Mouse (Mus musculus) hindlimb bud, embryonic 11.5 days (tissue): Measurements from ENCODE around the gene Ptges3.

ENCODE experiments used
- DNase-seq: peaks from one replicate; pipeline ENCODE4 v3.0.0-alpha.2; 2012; ENCODE audit warnings: low read depth, low spot score; ENCODE audit errors: extremely low spot score

Gene Ptges3

DNA sequence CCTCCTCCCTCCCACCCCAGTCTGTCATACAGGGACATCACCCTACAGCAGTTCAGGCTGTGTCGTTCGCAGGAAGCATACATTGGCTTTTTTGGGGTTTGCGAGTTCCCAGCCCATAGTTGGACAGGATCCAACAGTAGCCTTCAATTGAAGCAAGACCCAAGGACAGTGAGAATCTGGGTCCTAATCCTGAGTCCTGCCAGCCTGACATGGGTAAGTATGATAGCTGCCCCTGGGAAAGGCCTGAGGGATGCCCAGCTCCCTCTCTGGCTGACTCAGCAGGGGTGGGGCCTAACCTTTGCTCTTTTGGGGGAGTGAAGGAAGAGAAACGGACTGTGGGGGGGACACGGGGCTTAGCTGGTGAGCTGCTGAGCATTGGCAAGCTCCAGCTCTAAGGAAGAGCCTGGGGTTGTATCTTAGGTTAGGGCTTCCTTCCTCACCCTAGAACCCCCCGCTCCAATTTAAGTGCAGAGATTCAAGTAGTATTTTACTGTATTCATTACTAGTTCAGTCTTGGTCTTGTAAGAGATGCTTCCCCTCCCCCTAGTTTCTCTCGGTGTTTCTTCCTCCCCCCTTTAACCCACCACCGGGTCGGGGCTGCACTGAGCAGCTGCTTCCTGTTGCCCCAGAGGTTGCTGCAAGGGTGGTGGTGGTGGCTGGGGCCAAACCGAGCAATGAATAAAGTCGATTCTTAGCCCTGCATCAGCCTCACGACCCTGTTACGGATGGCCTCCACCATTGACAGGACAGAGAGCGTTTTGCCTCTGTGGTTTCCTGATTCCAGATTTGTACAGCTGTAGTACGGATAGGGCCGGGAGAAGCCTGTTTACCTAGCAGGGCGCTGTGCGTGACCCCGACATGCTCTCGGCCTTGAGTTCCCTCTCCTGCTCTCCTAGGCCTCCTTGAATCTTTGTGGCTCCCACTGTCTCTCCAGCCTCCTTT, 33.1 kb downstream of the Ptges3 start, which contains the start of gene Baz2a:
Gene Baz2a (plus strand): TSS at position 14 of the 942 bp plus-strand sequence.
- no peak for DNase-seq

DNA sequence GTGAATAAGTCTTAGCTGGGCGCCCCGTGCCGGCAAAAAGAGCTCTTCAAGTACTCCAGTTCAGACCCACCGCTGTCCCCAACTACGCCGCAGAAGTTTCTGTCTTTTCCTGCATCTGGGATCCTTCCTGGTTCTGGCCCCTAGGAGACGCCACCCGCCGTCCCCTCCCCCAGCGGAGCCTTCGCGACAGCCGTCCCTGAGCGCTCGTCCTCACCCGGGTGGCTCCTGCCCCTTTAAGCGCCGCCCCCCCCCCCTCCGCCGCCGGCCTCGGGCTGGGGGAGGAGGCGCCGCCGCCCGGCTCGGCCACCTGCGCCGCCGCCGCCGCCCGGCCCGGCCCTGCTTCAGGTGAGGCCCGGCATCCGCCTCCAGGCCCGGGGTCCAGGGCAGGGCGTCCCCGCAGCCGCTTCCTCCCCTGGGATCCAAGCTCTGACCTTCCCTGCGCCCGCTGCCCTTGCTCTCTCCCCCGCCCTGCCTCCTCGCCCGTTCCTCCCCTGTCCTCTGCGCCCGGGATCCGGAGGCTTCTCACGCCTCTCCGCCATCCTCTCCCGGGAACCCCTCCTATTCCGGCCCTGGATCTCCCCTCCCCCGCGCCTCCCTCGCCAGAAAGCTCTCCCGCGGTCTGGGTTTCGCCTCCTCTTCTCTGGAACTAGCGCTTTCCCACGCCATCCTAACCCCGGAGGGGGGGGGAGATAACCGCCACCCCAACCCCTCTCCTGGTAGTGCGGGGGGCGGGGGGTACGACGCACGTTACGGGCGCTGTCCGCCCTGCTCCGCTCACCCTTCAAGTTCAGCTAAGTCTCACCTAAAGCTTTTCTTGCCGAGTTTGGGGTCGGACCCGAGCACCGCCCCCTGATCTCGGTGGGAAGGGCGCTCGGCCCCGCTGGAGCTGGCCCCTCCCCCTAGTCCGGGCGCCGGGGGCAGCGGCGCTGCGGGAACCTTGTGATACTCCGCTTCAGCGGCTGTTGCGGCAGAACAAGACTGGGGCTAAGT, 34.0 kb downstream of the Ptges3 start:
- DNase-seq, result no peak

DNA sequence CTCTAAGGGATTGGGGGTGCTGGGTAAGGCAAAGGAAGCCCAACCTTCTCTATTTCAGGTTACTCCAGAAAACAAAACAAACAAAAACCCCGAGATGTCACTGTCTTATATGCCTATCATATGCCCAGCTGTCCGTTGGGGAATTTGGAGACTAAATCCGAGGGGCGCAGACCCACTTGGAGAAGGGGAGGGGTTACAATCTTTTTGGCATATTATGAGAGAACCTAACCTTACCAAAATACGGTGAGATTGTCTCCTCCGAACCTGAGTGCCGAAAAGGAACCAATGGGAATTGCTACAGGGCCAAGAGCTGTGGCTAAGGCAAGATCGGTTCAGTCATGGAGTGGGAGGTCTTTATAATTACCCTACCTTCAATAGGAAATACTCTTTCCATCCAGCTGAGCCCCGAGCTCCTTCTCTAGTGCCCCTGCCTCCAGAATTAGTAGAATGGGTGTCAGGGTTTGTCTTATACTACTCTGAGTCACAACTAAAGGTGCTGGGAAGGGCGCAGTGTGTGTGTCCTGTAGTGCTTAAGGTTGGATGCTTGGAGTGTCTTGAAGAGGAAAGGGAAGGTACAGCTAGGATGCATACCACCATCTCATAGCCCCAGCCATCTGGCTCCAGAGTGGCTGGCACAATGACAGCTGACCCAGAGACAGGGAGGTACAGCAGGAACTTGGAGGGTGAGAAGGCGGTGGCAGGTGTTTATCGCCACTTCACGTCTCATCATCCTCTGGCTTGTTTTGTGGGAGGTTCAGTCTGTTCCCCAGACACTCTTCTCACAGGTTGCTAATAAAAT, 34.9 kb downstream of the Ptges3 start:
- DNase-seq, result no peak

DNA sequence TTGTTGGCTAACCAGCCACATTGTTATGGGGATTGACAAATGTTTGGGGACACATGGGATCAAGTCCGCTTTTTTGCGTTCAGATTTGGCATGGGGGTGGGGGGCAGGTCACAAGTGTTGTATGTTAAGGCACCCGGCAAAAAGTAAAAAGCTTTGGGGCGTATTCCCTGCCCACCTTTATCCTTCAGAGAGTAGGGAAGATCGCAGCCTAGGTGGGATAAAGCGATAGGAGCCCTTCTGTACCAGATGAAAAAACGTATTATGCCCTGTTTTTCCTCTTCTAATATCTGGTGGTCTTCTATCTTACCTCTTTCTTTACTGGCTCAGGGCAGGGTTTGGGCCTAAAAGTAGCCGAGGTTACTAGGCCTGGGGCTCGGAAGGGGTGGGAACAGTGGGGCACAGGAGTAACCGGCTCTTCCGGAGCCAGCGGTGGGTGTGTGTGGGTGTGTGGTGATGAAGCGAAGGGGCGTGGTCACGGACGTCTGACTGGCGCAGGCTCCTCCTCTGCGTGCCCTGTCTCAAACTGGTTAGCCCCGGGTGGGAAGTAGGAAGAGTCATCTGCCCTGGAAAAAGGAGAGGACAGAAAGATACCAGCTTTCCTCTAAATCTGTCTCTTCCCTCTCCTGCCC, 35.7 kb downstream of the Ptges3 start:
- DNase-seq, result no peak

DNA sequence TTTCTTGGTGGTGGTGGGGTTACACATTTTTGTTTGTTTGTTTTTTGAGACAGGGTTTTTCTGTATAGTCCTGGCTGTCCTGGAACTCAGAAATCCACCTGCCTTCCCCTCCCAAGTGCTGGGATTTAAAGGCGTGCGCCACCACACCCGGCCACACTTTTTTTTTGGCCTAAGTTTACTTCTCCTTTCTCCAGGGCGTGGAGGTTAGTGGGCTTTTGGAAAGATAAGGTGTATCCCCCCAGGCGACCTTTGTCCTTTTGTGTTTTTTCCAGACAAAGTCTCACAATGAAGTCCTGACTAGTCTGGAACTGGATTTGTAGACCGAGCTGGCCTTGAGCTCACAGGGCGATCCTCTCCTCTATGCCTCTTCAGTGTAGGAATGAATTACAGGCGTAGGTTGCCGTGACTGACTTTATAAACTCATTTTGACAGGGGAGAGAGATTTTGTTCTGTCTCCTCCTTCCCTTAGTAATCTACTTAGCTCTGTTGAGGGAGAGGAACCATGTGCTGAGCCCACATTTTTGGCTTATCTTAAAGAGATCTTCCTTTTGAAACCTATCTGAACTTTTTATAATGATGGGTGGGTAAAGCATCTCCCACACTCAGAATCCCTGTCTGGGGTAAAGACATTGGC, 36.4 kb downstream of the Ptges3 start:
- no peak for DNase-seq

DNA sequence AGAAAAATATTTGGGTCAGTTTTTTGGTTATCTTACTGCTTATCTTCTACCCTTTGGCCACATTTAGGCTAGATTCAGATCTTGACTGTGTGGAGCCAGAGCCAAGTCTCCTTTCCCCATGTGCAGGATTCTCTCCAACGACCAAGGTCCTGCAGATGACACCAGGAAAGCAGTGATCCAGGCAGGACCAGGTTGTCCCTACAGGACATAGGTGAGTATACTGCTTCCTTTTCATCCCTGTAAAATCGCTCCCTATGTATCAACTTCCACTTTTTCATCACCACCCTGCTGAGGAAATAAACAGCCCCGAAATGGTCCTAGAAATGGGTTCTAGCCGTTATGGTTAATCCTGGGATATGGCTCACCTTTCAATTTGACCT, 37.5 kb downstream of the Ptges3 start:
- no peak for DNase-seq

DNA sequence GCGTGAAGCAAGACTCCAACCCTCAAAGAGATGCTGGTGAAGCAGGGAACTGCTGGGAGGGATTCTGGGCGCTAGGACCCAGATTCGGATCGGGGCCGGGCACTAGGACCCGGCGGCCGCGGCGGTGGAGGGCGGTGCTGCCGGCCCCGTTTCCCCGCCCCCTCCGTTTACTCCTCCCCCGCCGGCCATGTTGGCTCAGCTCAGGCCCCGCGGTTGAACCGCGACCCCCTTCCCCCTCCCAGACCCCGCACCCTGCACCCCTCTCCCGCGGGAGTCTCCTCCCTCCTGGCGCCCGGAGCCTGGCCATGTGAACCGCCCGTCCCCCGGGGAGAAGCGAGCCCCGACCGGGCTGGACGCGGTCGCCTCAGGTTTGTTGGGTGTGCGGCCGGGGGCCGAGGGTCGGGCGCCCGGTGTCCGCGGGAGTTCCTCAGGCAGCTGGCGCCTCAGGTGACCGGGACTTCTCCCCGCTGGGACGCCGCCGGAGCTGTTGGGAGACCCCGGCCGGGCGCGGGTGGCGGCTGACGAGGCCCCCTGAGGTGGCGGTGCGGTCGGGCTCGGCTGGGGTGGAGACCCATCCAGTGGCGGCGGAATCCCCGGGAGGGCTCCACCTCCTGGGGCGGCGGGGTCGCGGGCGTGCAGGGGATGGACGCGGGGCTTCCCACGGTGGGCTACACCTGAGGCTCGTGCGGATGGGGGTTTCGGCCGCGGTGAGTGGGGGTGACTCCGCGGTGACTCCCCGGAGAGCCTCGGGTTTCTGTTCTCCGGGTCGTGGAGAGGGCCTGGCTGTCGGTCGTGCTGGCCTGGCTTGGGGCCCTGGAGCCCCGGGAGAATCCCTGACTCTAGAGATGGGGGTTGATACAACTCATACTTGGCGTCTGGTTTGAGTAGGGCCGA, 38.2 kb downstream of the Ptges3 start:
- peak; percentile 66 for DNase-seq

DNA sequence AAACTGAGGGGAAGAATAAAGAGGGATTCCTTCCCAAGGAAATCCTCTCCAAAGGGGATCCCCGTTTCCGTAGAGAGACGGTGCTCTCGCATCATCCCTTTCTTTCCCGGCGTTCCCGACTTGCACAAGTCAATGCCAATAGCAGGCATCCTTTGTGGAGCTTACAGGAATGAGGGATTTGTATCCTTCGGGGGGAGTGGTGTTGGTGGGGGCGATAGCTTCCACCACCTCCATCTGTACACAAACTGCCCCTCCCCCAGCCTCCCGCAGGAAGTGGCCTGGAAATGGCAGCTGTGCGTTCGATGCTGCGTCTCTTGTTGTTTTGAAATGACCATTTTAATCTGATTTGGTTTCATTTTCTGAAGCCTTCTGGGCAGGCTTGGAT, 38.8 kb downstream of the Ptges3 start:
- no peak for DNase-seq

DNA sequence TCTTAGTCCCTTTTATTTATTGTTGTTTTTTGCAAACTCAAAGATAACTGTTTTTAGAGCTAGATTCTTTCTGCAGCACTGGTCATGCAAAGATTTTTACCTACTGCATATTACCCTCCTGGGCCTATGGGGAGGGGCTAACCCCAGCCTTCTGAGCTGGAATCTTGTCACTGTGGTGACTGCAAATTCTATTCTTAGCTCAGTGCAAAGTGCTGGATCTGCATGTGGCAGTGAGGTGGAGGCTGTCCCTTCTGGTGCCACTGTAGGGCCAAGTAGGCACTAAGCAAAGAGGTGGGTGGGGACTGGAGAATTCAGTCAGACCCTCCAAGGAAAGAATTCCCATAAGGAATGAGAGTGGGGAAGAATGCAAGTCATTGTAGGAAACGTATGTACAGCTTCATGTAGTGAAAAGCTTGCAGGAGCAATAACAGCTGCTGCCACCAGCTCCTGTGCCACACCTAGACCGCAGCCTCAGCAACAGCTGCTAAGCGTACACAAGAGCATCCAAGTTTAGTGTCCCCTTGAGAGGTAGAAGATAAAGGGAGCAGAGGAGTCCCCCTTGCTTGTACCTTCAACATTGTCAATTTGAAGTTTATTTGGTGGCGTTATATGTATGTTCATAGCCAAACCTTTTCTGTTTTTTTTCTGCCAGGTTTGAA, 51.5 kb downstream of the Ptges3 start:
- no peak for DNase-seq

DNA sequence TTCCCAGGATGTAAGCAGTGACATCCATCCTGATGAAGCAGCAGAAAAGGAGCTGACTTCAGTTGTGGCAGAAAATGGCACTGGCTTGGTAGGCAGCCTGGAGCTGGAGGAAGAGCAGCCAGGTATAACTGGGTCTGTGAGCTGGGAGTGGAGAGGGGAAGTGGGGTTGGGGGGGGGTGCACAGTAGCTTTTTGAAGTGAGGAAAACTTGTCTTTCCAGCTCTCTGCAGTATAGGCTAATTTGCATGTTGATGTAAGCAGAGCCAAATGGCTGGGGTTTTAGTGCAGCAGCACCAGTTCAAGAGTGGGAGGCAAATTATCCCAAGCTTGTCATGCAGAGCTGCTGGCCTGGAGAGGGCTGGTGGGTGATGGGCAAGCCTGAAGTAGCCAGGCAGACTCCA, 52.5 kb downstream of the Ptges3 start:
- DNase-seq, result no peak

DNA sequence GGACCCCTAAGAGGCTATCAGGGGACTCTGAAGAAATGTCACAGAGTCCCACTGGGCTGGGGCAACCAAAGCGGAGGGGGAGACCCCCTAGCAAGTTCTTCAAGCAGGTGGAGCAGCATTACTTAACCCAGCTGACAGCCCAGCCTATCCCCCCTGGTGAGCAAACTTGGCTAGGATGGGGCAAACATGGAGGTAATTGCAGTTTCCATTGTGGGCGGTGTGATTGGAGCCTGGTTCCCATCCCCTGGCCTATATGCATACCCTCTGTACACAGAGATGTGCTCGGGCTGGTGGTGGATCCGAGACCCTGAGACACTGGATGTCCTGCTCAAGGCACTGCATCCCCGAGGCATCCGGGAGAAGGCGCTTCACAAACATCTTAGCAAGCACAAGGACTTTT, 65.1 kb downstream of the Ptges3 start:
- no peak for DNase-seq

DNA sequence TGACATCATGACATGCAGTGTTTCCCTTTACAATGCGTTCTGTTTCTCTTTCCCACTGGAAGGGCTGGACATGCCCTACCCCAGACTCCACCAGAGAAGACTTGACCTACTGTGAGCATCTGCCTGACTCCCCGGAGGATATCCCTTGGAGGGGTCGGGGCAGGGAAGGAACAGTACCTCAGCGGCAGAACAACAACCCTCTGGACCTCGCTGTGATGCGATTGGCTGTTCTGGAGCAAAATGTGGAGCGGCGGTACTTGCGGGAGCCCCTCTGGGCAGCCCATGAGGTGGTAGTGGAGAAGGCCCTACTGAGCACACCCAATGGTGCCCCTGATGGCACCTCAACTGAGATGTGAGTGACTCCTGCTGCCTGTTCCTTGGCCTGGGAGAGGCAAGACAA, 66.1 kb downstream of the Ptges3 start:
- DNase-seq, result no peak

DNA sequence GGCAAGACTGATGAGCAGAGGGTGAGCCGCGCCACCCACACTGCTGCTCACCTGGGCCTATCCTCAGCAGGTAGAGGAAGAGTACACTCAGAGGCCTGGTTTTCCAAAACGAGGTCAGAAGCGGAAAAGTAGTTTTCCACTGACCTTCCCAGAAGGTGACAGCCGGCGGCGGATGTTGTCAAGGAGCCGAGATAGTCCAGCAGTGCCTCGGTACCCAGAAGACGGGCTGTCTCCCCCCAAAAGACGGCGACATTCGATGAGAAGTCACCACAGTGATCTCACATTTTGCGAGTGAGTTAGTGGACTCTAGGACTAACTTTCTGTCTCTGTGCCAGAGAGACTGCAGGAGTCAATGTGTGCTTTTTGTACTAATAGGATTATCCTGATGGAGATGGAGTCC, 67.2 kb downstream of the Ptges3 start:
- no peak for DNase-seq
